ENCODE assay signal across 24 mouse cellular contexts in the genomic region with DNA sequence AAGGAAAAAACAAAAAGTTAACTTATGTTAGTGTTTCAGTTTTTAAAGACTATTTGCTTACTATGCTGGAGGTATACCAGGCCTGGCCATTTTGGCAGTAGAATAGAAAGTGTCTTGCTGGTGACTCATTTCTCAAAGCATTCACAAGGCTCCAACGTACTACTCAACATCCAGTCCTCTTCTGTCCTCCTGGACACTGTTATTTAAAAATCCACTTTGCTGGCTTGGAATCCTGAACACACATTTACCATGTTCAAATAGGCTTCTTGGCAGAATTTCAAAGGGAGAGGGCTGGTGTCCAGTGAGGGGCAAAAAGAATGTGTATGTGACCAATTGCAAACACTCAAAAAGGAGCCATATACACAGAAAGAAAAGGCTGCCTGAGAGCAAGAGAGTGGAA.
A peak's percentile ranks its signal among the peaks of the same experiment; 100 is the strongest.
DNase-seq lines count a peak whose midpoint lies in the region; ATAC-seq lines count a peak whose summit lies in the region.
"Had no signal": no experiment of that assay in that cellular context is flagged by ENCODE, and none has a peak within 500 bp of the region (broad histone marks: within the 10 kb centered on the region; RNA-seq: fewer than 3 reads in every experiment).

No protein-coding gene starts in this region.

- H3K36me3 ChIP-seq in heart, embryonic 15.5 days = no peaks in the 10 kb centered on the region
- no peaks in the 10 kb centered on the region for H3K36me3 ChIP-seq in lung, embryonic 15.5 days
- no peaks in the 10 kb centered on the region for H3K36me3 ChIP-seq in midbrain, embryonic 11.5 days (ENCODE audit: control insufficient read depth, insufficient read depth, low read length)
- H3K36me3 ChIP-seq in midbrain, embryonic 10.5 days = no peaks in the 10 kb centered on the region
- H3K36me3 ChIP-seq in forebrain, embryonic 13.5 days (ENCODE audit: poor library complexity, severe bottlenecking) = no peaks in the 10 kb centered on the region
- H3K36me3 ChIP-seq: embryonic facial prominence, embryonic 15.5 days; G1E; hindbrain, embryonic 13.5 days had no signal

- H3K4me1 ChIP-seq in heart, embryonic 15.5 days (replicated peaks) = peaks cover 16% of the 10 kb centered on the region
- peaks cover 12% of the 10 kb centered on the region; the same call in 1 of the 2 replicates for H3K4me1 ChIP-seq in lung, embryonic 15.5 days
- H3K4me1 ChIP-seq in midbrain, embryonic 11.5 days (ENCODE audit: control insufficient read depth, insufficient read depth, low read length) = no peaks in the 10 kb centered on the region
- H3K4me1 ChIP-seq in midbrain, embryonic 10.5 days = peaks cover 5% of the 10 kb centered on the region; the same call in 1 of the 2 replicates
- peaks cover 9% of the 10 kb centered on the region for H3K4me1 ChIP-seq in forebrain, embryonic 13.5 days
- H3K4me1 ChIP-seq: embryonic facial prominence, embryonic 15.5 days; hindbrain, embryonic 13.5 days had no signal

- H3K9me3 ChIP-seq in heart, embryonic 15.5 days (replicated peaks) = no peaks in the 10 kb centered on the region
- no peaks in the 10 kb centered on the region for H3K9me3 ChIP-seq in lung, embryonic 15.5 days
- no peaks in the 10 kb centered on the region for H3K9me3 ChIP-seq in midbrain, embryonic 11.5 days (ENCODE audit: control insufficient read depth, low read length)
- H3K9me3 ChIP-seq in midbrain, embryonic 10.5 days (replicated peaks) = no peaks in the 10 kb centered on the region
- H3K9me3 ChIP-seq in forebrain, embryonic 13.5 days (replicated peaks) = no peaks in the 10 kb centered on the region
- H3K9me3 ChIP-seq: embryonic facial prominence, embryonic 15.5 days; hindbrain, embryonic 13.5 days had no signal

- no peak overlapping the region for H3K4me2 ChIP-seq in heart, embryonic 15.5 days
- H3K4me2 ChIP-seq in lung, embryonic 15.5 days = no peak overlapping the region
- no peak overlapping the region for H3K4me2 ChIP-seq in midbrain, embryonic 11.5 days
- H3K4me2 ChIP-seq in forebrain, embryonic 13.5 days = no peak overlapping the region
- H3K4me2 ChIP-seq: embryonic facial prominence, embryonic 15.5 days; heart, embryonic 11.5 days; hindbrain, embryonic 13.5 days had no signal

- ATAC-seq in heart, embryonic 15.5 days (replicated peaks; ENCODE audit: insufficient number of reproducible peaks, insufficient read depth, low FRiP score, low read depth) = no peak
- peak; percentile 52; the same call in 1 of the 2 replicates for ATAC-seq in lung, embryonic 15.5 days (ENCODE audit: borderline replicate concordance, extremely low read depth, low FRiP score, low TSS enrichment)
- ATAC-seq in midbrain, embryonic 11.5 days (ENCODE audit: low FRiP score) = no peak
- ATAC-seq in forebrain, embryonic 13.5 days = no peak
- ATAC-seq: CD4-positive, CD25-positive, alpha-beta regulatory T cell, adult 4 months; forebrain, embryonic 16.5 days; hindbrain, postnatal 0 days had no signal

- H3K27me3 ChIP-seq in heart, embryonic 15.5 days = no peaks in the 10 kb centered on the region
- H3K27me3 ChIP-seq in lung, embryonic 15.5 days = no peaks in the 10 kb centered on the region
- no peaks in the 10 kb centered on the region for H3K27me3 ChIP-seq in midbrain, embryonic 11.5 days (ENCODE audit: control insufficient read depth, insufficient read depth, low read length)
- no peaks in the 10 kb centered on the region for H3K27me3 ChIP-seq in midbrain, embryonic 10.5 days (ENCODE audit: low read depth, poor library complexity, severe bottlenecking)
- no peaks in the 10 kb centered on the region for H3K27me3 ChIP-seq in forebrain, embryonic 13.5 days
- H3K27me3 ChIP-seq: embryonic facial prominence, embryonic 15.5 days; hindbrain, embryonic 13.5 days had no signal

- H3K4me3 ChIP-seq in heart, embryonic 15.5 days = no peak overlapping the region
- H3K4me3 ChIP-seq in lung, embryonic 15.5 days = no peak overlapping the region
- H3K4me3 ChIP-seq in midbrain, embryonic 11.5 days (ENCODE audit: low read depth, low read length) = no peak overlapping the region
- H3K4me3 ChIP-seq in midbrain, embryonic 10.5 days = no peak overlapping the region
- no peak overlapping the region for H3K4me3 ChIP-seq in forebrain, embryonic 13.5 days
- H3K4me3 ChIP-seq: embryonic facial prominence, embryonic 15.5 days; gastrocnemius, adult 2 months; hindbrain, embryonic 13.5 days had no signal

- intact Hi-C loops in heart, postnatal 14 days (cut with DNase I) = no loop called here

- H3K27ac ChIP-seq in heart, embryonic 15.5 days = peak overlapping the region; percentile 12; the same call in 1 of the 2 replicates
- H3K27ac ChIP-seq in lung, embryonic 15.5 days = 0 out of 2 replicates have a peak overlapping the region, but pooled peaks have one; percentile 45
- H3K27ac ChIP-seq in midbrain, embryonic 11.5 days (ENCODE audit: low read depth, low read length) = no peak overlapping the region
- no peak overlapping the region for H3K27ac ChIP-seq in midbrain, embryonic 10.5 days (replicated peaks)
- H3K27ac ChIP-seq in forebrain, embryonic 13.5 days = no peak overlapping the region
- H3K27ac ChIP-seq: embryonic facial prominence, embryonic 15.5 days; gastrocnemius, adult 2 months; hindbrain, embryonic 13.5 days; hindbrain, postnatal 0 days had no signal

- 24% methylated on average over 1 of the region's 1 CpGs for WGBS in heart, embryonic 15.5 days
- 15% methylated on average over 1 of the region's 1 CpGs for WGBS in lung, embryonic 15.5 days
- WGBS in midbrain, embryonic 11.5 days = 93% methylated on average over 1 of the region's 1 CpGs
- 83% methylated on average over 1 of the region's 1 CpGs for WGBS in midbrain, embryonic 10.5 days
- WGBS in forebrain, embryonic 13.5 days = 78% methylated on average over 1 of the region's 1 CpGs

- DNase-seq in heart, postnatal 14 days = no peak
- DNase-seq in lung, adult 18-20 months = no peak
- peak; percentile 54 for DNase-seq in midbrain, embryonic 11.5 days (ENCODE audit: low spot score, missing footprints)
- DNase-seq in midbrain, embryonic 10.5 days (ENCODE audit: low spot score) = no peak
- DNase-seq: adrenal gland, postnatal 10 days; B cell, adult 2 months; cerebellum, adult 11 months; cerebellum, adult 8-10 months; cerebellum, postnatal 14 days; embryo, embryonic 11 days; gastrocnemius, adult 2 months; gastrocnemius, postnatal 36 days; heart, adult 18-20 months; heart, postnatal 10 days had no signal

- H3K9ac ChIP-seq in heart, embryonic 15.5 days = no peak overlapping the region
- H3K9ac ChIP-seq in lung, embryonic 15.5 days = no peak overlapping the region
- no peak overlapping the region for H3K9ac ChIP-seq in midbrain, embryonic 11.5 days (ENCODE audit: low read length)
- H3K9ac ChIP-seq in forebrain, embryonic 13.5 days = no peak overlapping the region
- H3K9ac ChIP-seq: embryonic facial prominence, embryonic 15.5 days; hindbrain, embryonic 13.5 days had no signal

Comparison
In these comparisons a context has a peak if more than half of its experiments do, and no peak if none do; other contexts are left out.
1. H3K27ac ChIP-seq: peak in heart, embryonic 15.5 days (single experiment) and lung, embryonic 15.5 days (single experiment); none in midbrain, embryonic 11.5 days (single experiment), midbrain, embryonic 10.5 days (single experiment) and forebrain, embryonic 13.5 days (single experiment).